Mouse (Mus musculus): ENCODE measurements around the gene Wdpcp. TPM values are rescaled to one million over a fixed set of nuclear protein-coding genes. Genes with fewer than 3 reads are reported as not detected.

Gene Wdpcp
- polyA plus RNA-seq, 1 experiment from 2014 or later, result 11.8 TPM

DNA sequence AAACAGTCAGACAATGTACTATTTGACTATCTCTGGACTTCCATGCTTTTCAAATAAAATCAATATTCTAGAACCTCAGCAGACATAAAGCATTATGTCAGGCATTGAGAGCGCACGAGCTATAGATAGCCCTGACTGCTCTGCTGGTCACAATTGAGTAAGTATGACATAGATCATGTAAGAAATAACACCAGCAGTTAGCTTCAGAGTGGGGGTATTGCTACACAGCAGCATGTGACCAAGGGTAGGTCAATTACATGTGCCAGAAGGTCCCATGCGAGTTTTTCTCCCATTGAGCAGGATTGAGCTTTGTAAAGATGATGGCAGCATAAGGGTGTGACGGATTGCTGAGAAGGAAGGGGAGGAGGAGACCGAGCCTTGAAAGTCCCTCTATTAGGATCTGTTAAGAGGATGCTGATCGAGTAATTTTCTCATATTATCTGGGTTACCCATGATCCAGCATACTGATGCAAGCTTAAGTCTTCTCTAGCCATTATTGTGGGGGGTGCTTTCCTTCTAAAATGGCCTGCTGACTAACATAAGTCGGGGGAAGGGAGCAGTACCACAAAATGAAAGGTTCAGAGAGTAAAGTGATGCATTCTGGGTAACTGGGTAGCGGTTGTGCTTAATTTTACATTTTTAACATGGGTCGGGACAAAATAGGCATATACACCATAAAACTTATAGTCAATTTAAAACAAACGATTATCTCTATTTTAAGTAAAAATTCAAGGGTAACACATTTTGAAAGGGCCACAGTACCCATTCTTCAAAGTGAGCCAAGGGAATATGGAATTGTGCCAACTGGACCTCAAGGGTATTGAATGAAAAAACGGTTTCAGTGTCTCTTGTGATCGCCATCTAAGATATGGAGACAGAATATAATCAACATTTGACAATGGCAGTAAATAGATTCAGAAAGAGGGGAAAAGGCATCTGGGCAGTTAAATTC lies 21.5 kb upstream of the Wdpcp start:
- peak overlapping the region; percentile 33 for H3K27ac ChIP-seq
- ATAC-seq (replicated peaks; ENCODE audit: low FRiP score), result peak; percentile 56; the same call in 1 of the 2 replicates
- H3K4me2 ChIP-seq, result no peak overlapping the region
- H3K4me1 ChIP-seq, result no peaks in the 10 kb centered on the region
- H3K9ac ChIP-seq, result no peak overlapping the region
- no peaks in the 10 kb centered on the region for H3K27me3 ChIP-seq
- no peaks in the 10 kb centered on the region for H3K9me3 ChIP-seq (replicated peaks)
- no peak overlapping the region for H3K4me3 ChIP-seq (replicated peaks)
- WGBS, result 81% methylated on average over 12 of the region's 12 CpGs
- H3K36me3 ChIP-seq, result no peaks in the 10 kb centered on the region

DNA sequence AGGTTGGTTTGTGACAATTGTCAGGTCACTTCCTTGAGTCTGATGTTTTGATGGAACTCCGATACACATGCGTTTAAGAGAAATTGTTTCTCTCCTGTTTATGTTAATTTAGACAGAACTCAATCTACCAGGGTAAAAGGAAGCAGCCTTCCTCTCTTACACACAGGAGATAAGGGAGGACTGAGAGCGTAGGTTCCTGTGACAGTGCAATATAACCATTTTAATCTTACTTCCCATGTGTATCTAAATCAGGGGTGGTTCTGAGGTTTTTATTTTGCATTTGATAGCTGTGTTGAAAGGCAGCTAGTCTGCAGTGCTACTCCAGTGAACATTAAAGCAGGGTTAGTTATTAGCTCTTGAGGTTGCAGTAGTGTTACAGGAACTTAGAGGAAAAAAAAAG lies 20.0 kb upstream of the Wdpcp start:
- peaks cover 6% of the 10 kb centered on the region for H3K36me3 ChIP-seq
- H3K27ac ChIP-seq, result peak overlapping the region; percentile 18; the same call in 1 of the 2 replicates
- H3K4me3 ChIP-seq (replicated peaks), result no peak overlapping the region
- no peak overlapping the region for H3K4me2 ChIP-seq
- H3K27me3 ChIP-seq, result no peaks in the 10 kb centered on the region
- no peak for ATAC-seq (replicated peaks; ENCODE audit: low FRiP score)
- no peaks in the 10 kb centered on the region for H3K4me1 ChIP-seq
- H3K9me3 ChIP-seq (replicated peaks), result no peaks in the 10 kb centered on the region
- WGBS, result 69% methylated on average over 3 of the region's 3 CpGs
- no peak overlapping the region for H3K9ac ChIP-seq

DNA sequence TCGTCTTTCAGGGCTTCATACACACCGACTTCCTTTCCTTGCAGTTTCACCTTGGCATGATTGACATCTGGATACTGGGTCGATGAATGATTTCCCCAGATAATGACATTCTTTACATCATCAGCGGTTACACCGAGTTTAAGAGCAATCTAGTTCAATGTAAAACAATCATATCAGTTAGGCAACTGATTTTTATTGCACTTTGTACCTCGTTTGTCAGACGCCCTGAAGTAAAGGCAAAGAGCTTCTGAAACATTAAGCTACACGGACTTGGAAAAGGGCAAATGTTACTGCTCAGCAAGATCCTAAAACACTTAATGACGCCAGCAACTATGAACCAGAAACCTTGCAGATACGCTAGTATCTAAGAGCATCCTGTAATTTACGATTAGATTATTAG lies 12.3 kb upstream of the Wdpcp start:
- Histone ChIP-seq H3K27me3 (no peaks in the 10 kb centered on the region), H3K4me1 (no peaks in the 10 kb centered on the region), H3K4me2 (no peak overlapping the region), H3K4me3 (replicated peaks) (no peak overlapping the region), H3K9me3 (replicated peaks) (no peaks in the 10 kb centered on the region), H3K36me3 (peaks cover 69% of the 10 kb centered on the region), H3K27ac (no peak overlapping the region), H3K9ac (no peak overlapping the region)
- WGBS, result 73% methylated on average over 11 of the region's 11 CpGs
- ATAC-seq (replicated peaks; ENCODE audit: low FRiP score), result no peak

DNA sequence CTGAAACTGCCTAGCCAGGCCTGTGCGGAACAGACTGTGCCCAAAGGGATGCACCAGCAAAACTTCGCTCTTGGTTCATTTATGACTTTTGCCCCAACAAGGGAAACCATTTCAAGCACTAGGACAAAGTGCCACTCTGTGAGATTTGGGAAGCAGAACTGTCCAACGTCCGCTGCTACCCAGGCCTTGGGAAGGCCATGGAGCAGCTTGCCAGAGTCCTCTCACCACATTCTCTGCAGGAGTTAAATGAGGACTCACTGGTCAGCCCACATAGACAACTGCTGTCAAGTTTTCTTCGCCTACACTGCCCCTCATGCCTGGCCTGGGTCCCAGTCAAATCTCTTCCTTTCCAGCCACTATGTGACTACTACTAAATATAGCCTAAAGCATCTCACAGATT lies 10.7 kb upstream of the Wdpcp start:
- Histone ChIP-seq H3K4me1 (no peaks in the 10 kb centered on the region), H3K27me3 (no peaks in the 10 kb centered on the region), H3K9me3 (replicated peaks) (no peaks in the 10 kb centered on the region), H3K36me3 (peaks cover 81% of the 10 kb centered on the region), H3K4me3 (replicated peaks) (no peak overlapping the region), H3K27ac (no peak overlapping the region), H3K9ac (no peak overlapping the region), H3K4me2 (no peak overlapping the region)
- ATAC-seq (replicated peaks; ENCODE audit: low FRiP score), result no peak
- WGBS, result 87% methylated on average over 5 of the region's 5 CpGs

GRCm38 (mm10) chr11:21563617-21564325 lies 8.3 kb upstream of the Wdpcp start:
- WGBS, result 80% methylated on average over 4 of the region's 4 CpGs
- ATAC-seq (replicated peaks; ENCODE audit: low FRiP score), result no peak
- Histone ChIP-seq H3K4me1 (no peaks in the 10 kb centered on the region), H3K4me2 (no peak overlapping the region), H3K27me3 (no peaks in the 10 kb centered on the region), H3K36me3 (peaks cover 75% of the 10 kb centered on the region), H3K27ac (peak overlapping the region; percentile 51; the same call in 1 of the 2 replicates), H3K4me3 (replicated peaks) (no peak overlapping the region), H3K9ac (no peak overlapping the region), H3K9me3 (replicated peaks) (no peaks in the 10 kb centered on the region)

DNA sequence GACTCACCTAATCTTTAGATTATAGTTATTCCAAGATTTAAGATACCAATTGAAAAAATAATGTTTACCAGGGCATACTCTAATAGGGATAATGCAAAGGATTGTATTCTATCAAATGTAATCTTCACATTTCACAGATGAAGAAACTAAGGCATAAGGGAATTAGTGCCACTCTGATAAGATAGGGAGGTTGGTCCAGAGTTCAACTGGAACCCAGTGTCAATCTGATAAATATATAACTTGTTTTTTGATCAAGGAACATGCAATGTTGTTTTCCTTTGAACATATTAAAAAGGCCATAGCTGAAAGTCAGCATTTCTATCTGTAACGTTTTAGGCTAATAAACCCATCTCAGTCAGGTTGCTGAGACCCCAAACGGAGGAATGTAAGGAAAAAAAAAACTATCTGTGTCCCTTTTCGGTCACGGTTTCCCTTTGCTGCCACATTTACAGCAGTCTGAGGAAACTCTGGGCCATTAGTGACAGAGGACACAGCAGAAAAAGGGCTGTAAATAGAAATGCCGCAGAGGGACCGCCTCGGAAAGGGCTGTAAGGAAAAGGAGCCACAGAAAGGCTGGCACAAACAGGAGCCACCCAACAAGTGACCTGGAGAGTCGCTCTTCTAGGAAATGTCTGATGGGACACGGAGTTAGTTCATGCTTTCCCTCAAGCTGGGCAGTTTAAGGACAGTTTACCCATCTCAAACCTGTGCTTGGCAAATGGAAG lies 7.2 kb upstream of the Wdpcp start:
- no peak for ATAC-seq (replicated peaks; ENCODE audit: low FRiP score)
- H3K27me3 ChIP-seq, result no peaks in the 10 kb centered on the region
- H3K9ac ChIP-seq, result no peak overlapping the region
- 76% methylated on average over 9 of the region's 9 CpGs for WGBS
- no peak overlapping the region for H3K4me3 ChIP-seq (replicated peaks)
- H3K36me3 ChIP-seq, result peaks cover 64% of the 10 kb centered on the region
- H3K27ac ChIP-seq, result no peak overlapping the region
- H3K9me3 ChIP-seq (replicated peaks), result no peaks in the 10 kb centered on the region
- H3K4me1 ChIP-seq, result peaks cover 7% of the 10 kb centered on the region
- no peak overlapping the region for H3K4me2 ChIP-seq

DNA sequence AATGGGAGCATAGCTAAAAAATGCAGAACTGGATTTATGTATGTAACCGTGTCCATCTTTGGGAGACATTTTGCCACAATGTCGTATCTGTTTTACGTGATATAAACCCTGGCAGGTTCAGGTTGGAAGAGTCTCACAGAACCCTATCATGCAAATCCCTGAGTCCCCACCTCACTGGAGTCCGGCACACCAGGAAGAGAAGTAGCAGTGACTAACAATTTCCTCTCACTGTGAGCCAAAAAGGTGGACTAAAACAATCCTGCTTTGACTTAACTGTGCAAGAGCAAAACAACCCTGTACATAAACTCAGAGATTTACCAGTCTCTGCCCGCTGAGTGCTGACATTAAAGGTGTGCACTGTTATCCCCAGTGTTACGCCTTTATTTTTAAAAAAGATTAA lies 5.1 kb upstream of the Wdpcp start:
- Histone ChIP-seq H3K9ac (no peak overlapping the region), H3K27me3 (no peaks in the 10 kb centered on the region), H3K36me3 (peaks cover 45% of the 10 kb centered on the region), H3K4me1 (peaks cover 16% of the 10 kb centered on the region), H3K9me3 (replicated peaks) (no peaks in the 10 kb centered on the region), H3K27ac (no peak overlapping the region), H3K4me3 (replicated peaks) (no peak overlapping the region), H3K4me2 (no peak overlapping the region)
- no peak for ATAC-seq (replicated peaks; ENCODE audit: low FRiP score)
- 91% methylated on average over 6 of the region's 6 CpGs for WGBS

DNA sequence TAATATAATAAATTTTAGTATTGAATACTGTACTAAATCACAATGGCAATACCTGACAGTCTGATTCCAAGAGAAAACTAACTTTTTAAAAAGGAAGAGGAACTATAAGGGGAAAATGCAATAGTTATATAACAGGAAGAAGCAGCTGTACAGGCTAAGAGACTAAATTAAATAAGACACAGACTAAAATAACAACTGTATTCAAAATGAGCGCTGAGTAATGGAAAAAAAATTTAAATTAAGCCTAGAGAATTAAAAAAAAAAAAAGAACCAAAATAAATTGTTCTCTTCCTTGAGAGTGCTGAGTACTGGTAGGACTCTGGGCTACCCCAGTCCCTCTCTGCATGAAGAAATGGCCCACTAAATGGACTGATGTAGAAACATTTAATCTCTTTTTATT lies 4.3 kb upstream of the Wdpcp start:
- 82% methylated on average over 1 of the region's 1 CpGs for WGBS

DNA sequence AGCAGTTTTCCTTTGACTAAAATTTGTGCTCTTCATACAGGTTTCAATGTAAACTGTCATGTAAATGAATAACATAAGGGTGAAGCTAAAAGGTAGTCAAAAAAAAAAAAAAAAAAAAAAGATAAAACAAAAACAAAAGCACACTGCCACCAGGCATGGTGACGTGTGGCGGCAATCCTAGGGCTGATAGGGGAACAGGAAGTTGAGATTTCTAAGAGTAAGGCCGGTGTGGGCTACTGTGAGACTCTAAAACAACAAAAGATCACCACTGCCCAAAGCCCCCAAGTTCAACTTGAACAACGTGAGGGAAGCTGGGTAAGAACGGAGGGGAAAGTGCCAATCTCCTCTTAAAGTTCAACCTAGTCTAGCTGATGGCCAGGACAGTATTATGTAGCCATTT lies 3.0 kb upstream of the Wdpcp start:
- H3K27ac ChIP-seq, result peak overlapping the region; percentile 28; the same call in 1 of the 2 replicates
- no peak overlapping the region; the same call in 1 of the 2 replicates for H3K4me3 ChIP-seq (replicated peaks)
- no peak for ATAC-seq (replicated peaks; ENCODE audit: low FRiP score)
- H3K9me3 ChIP-seq (replicated peaks), result no peaks in the 10 kb centered on the region
- H3K4me2 ChIP-seq, result peak overlapping the region; percentile 32; the same call in 1 of the 2 replicates
- H3K4me1 ChIP-seq, result peaks cover 21% of the 10 kb centered on the region
- H3K9ac ChIP-seq, result no peak overlapping the region
- H3K27me3 ChIP-seq, result no peaks in the 10 kb centered on the region
- H3K36me3 ChIP-seq, result peaks cover 30% of the 10 kb centered on the region
- 59% methylated on average over 5 of the region's 5 CpGs for WGBS

More for the DNA sequence above, 4.3 kb upstream of the Wdpcp start:
- Histone ChIP-seq H3K27me3 (no peaks in the 10 kb centered on the region), H3K9me3 (replicated peaks) (no peaks in the 10 kb centered on the region), H3K9ac (no peak overlapping the region), H3K4me2 (no peak overlapping the region), H3K27ac (no peak overlapping the region), H3K4me3 (replicated peaks) (no peak overlapping the region), H3K4me1 (peaks cover 17% of the 10 kb centered on the region), H3K36me3 (peaks cover 42% of the 10 kb centered on the region)
- no peak for ATAC-seq (replicated peaks; ENCODE audit: low FRiP score)

DNA sequence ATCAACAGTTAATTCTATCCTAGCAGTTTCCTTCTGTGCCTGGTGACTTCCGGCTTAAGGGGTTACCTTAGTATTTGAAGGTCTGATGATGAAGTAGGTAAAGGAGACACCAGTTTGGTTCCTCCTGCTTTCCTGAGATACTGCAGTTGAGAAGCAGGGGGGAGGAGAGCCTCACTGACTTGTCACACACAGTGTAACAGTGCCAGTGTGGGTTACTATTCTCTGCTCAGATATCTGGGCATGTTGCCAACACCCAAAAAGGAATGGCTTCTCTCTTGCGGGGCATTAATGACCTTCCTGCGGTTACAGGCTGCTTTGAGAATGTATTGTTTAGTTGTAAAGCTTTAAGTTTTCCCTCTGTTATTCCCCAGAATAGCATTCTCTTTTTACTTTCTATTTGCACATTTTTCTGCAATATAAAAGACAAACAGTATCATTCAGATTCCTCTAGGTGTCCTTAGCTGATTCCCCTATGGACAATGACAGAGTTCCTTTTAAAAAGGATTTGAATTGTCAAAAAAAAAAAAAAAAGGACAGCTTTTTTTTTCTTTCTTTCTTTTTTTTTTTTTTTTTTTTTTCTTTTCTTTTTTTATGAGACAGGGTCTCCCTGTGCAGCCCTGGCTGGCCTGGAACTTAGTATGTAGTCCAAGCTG lies 2.5 kb upstream of the Wdpcp start:
- Histone ChIP-seq H3K27ac (peak overlapping the region; percentile 58), H3K27me3 (no peaks in the 10 kb centered on the region), H3K4me1 (peaks cover 21% of the 10 kb centered on the region), H3K4me3 (replicated peaks) (peak overlapping the region; percentile 17; the same call in 1 of the 2 replicates), H3K9ac (no peak overlapping the region), H3K36me3 (peaks cover 29% of the 10 kb centered on the region), H3K9me3 (replicated peaks) (no peaks in the 10 kb centered on the region), H3K4me2 (peak overlapping the region; percentile 42)
- WGBS, result 39% methylated on average over 3 of the region's 3 CpGs
- ATAC-seq (replicated peaks; ENCODE audit: low FRiP score), result no peak

GRCm38 (mm10) chr11:21570109-21570474 lies 1.9 kb upstream of the Wdpcp start:
- Histone ChIP-seq H3K27me3 (no peaks in the 10 kb centered on the region), H3K27ac (peak overlapping the region; percentile 58), H3K4me2 (peak overlapping the region; percentile 42), H3K4me1 (peaks cover 21% of the 10 kb centered on the region), H3K36me3 (peaks cover 24% of the 10 kb centered on the region), H3K9ac (no peak overlapping the region), H3K9me3 (replicated peaks) (no peaks in the 10 kb centered on the region), H3K4me3 (replicated peaks) (peak overlapping the region; percentile 17)
- WGBS, result 78% methylated on average over 2 of the region's 2 CpGs
- no peak for ATAC-seq (replicated peaks; ENCODE audit: low FRiP score)

All from kidney, embryonic 15.5 days (tissue).